Mouse (Mus musculus): ENCODE measurements around the gene Bend4.

Gene Bend4

GRCm38 (mm10) chr5:67427443-67428360 lies at the start of gene Bend4:
TSS of gene Bend4 (minus strand) at chr5:67428310.
- DNase-seq (ENCODE audit: low spot score in 2 of 2): peak; percentile 26 to 56

GRCm38 (mm10) chr5:67473723-67474122 lies 45.6 kb upstream of the Bend4 start:
- DNase-seq (ENCODE audit: low spot score in 2 of 2): no peak

GRCm38 (mm10) chr5:67473094-67473493 lies 45.0 kb upstream of the Bend4 start:
- DNase-seq (ENCODE audit: low spot score in 2 of 2): no peak

GRCm38 (mm10) chr5:67466866-67467530 lies 38.9 kb upstream of the Bend4 start:
- DNase-seq (ENCODE audit: low spot score in 2 of 2): no peak

- no peak for DNase-seq (ENCODE audit: low spot score in 2 of 2)
Observed at GRCm38 (mm10) chr5:67464899-67465298, 36.8 kb upstream of the Bend4 start.

GRCm38 (mm10) chr5:67463636-67464035 lies 35.5 kb upstream of the Bend4 start:
- no peak for DNase-seq (ENCODE audit: low spot score in 2 of 2)

- no peak for DNase-seq (ENCODE audit: low spot score in 2 of 2)
Observed at GRCm38 (mm10) chr5:67462331-67462730, 34.2 kb upstream of the Bend4 start.

- DNase-seq (ENCODE audit: low spot score in 2 of 2): no peak
Observed at GRCm38 (mm10) chr5:67456841-67457240, 28.7 kb upstream of the Bend4 start.

- no peak for DNase-seq (ENCODE audit: low spot score in 2 of 2)
Observed at GRCm38 (mm10) chr5:67454282-67454681, 26.2 kb upstream of the Bend4 start.

GRCm38 (mm10) chr5:67449957-67450630 lies 22.0 kb upstream of the Bend4 start:
- no peak for DNase-seq (ENCODE audit: low spot score in 2 of 2)

- DNase-seq (ENCODE audit: low spot score in 2 of 2): no peak
Observed at GRCm38 (mm10) chr5:67446526-67446925, 18.4 kb upstream of the Bend4 start.

GRCm38 (mm10) chr5:67444217-67445050 lies 16.3 kb upstream of the Bend4 start:
- no peak for DNase-seq (ENCODE audit: low spot score in 2 of 2)

GRCm38 (mm10) chr5:67442813-67443450 lies 14.8 kb upstream of the Bend4 start:
- no peak for DNase-seq (ENCODE audit: low spot score in 2 of 2)

GRCm38 (mm10) chr5:67440563-67440962 lies 12.5 kb upstream of the Bend4 start:
- DNase-seq (ENCODE audit: low spot score in 2 of 2): no peak

GRCm38 (mm10) chr5:67437403-67437802 lies 9.3 kb upstream of the Bend4 start:
- no peak for DNase-seq (ENCODE audit: low spot score in 2 of 2)

GRCm38 (mm10) chr5:67426478-67427442 lies 1.4 kb downstream of the Bend4 start:
- peak in 1 of 2 experiments; percentile 14 for DNase-seq (ENCODE audit: low spot score in 2 of 2)

GRCm38 (mm10) chr5:67426011-67426410 lies 2.1 kb downstream of the Bend4 start:
- DNase-seq (ENCODE audit: low spot score in 2 of 2): no peak

- DNase-seq (ENCODE audit: low spot score in 2 of 2): no peak
Observed at GRCm38 (mm10) chr5:67424636-67425035, 3.5 kb downstream of the Bend4 start.

GRCm38 (mm10) chr5:67423963-67424362 lies 4.1 kb downstream of the Bend4 start:
- DNase-seq (ENCODE audit: low spot score in 2 of 2): no peak

GRCm38 (mm10) chr5:67423326-67423725 lies 4.8 kb downstream of the Bend4 start:
- DNase-seq (ENCODE audit: low spot score in 2 of 2): no peak
